Mouse (Mus musculus) testis, adult 2 months (tissue): ENCODE results near the gene Mgat5b.

Experiments used
- CTCF ChIP-seq: fragments of 200-500 bp; IDR thresholded peaks from 2 replicates; pipeline ENCODE4 v1.5.1; 2012; ENCODE audit warnings: low read depth, mild to moderate bottlenecking, inconsistent platforms, low read length, moderate library complexity; ENCODE audit not compliant: control insufficient read depth, insufficient read depth, insufficient replicate concordance
- POLR2A ChIP-seq: fragments of 200-500 bp; IDR thresholded peaks from 2 replicates; pipeline ENCODE4 v1.6.1; 2012; ENCODE audit warnings: low read depth, mild to moderate bottlenecking, inconsistent platforms, low read length, moderate library complexity; ENCODE audit not compliant: control insufficient read depth

GRCm38 (mm10) chr11:116873987-116874386 is 44.7 kb upstream of the Mgat5b start:
- TF ChIP-seq CTCF (no peak), POLR2A (no peak)
